Mouse (Mus musculus): Measurements from ENCODE around the gene Slc47a2. TPM values are rescaled to one million over a fixed set of nuclear protein-coding genes. Genes with fewer than 3 reads are reported as not detected.

Slc47a2 gene
- polyA plus RNA-seq, 1 experiment from 2014 or later: not detected

DNA sequence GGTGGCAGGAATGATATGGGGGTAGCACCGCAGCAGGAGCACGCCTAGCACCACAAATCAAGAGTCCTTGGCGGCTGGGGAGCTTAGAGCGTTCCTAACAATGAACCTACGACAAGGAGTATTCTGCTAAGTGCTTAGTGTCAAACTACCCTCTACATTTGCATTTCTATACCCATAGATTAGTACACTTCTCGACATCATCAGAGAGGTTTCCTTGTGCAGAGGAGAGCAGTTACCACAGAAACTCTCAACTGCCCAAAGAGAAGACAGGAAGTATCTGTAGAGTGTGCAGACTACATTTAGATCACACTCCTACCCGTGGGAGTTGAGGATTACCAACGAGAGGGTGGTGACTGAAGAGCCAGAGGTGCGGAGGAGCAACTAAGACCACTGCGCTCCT lies 90.9 kb downstream of the Slc47a2 start:
- Histone ChIP-seq H3K9ac (no peak overlapping the region), H3K4me2 (no peak overlapping the region), H3K9me3 (no peaks in the 10 kb centered on the region), H3K4me3 (no peak overlapping the region), H3K4me1 (no peaks in the 10 kb centered on the region), H3K27ac (no peak overlapping the region), H3K36me3 (peaks cover 77% of the 10 kb centered on the region), H3K27me3 (no peaks in the 10 kb centered on the region)
- WGBS: 89% methylated on average over 10 of the region's 10 CpGs
- no peak for ATAC-seq (ENCODE audit: insufficient number of reproducible peaks, low FRiP score, low TSS enrichment, low read depth)

Other genes with a start within 250 kb of the Slc47a2 start
- gene Tnfrsf13b, start 216.1 kb downstream of the Slc47a2 start, polyA plus RNA-seq (2015; fragmentation: Nextera tagmentation; extraction: Ambion mirVana): 2.3 and 2.7 TPM in 2 replicates
- 125 and 141 TPM in 2 replicates for gene Usp22, start 167.8 kb downstream of the Slc47a2 start, polyA plus RNA-seq (2015; fragmentation: Nextera tagmentation; extraction: Ambion mirVana)
- 0.62 and 1.5 TPM in 2 replicates for gene Aldh3a1, start 135.3 kb downstream of the Slc47a2 start, polyA plus RNA-seq (2015; fragmentation: Nextera tagmentation; extraction: Ambion mirVana)
- 32.8 and 33.2 TPM in 2 replicates for gene Aldh3a2, start 75.4 kb downstream of the Slc47a2 start, polyA plus RNA-seq (2015; fragmentation: Nextera tagmentation; extraction: Ambion mirVana)
- 0.97 and 1.6 TPM in 2 replicates for gene Slc47a1, start 35.5 kb upstream of the Slc47a2 start, polyA plus RNA-seq (2015; fragmentation: Nextera tagmentation; extraction: Ambion mirVana)
- 0.78 and 0.82 TPM in 2 replicates for gene Rnf112, start 111.3 kb upstream of the Slc47a2 start, polyA plus RNA-seq (2015; fragmentation: Nextera tagmentation; extraction: Ambion mirVana)
- gene Mfap4, start 142.6 kb upstream of the Slc47a2 start, polyA plus RNA-seq (2015; fragmentation: Nextera tagmentation; extraction: Ambion mirVana): 540 and 575 TPM in 2 replicates
- 59.4 and 65.0 TPM in 2 replicates for gene Mapk7, start 151.5 kb upstream of the Slc47a2 start, polyA plus RNA-seq (2015; fragmentation: Nextera tagmentation; extraction: Ambion mirVana)
- 20.7 and 24.8 TPM in 2 replicates for gene B9d1, start 162.3 kb upstream of the Slc47a2 start, polyA plus RNA-seq (2015; fragmentation: Nextera tagmentation; extraction: Ambion mirVana)
- 29.4 and 30.4 TPM in 2 replicates for gene Epn2, start 236.8 kb upstream of the Slc47a2 start, polyA plus RNA-seq (2015; fragmentation: Nextera tagmentation; extraction: Ambion mirVana)